Mouse (Mus musculus) forebrain, postnatal 0 days (tissue): Measurements from ENCODE around the gene Vps33b. TPM values are rescaled to one million over a fixed set of nuclear protein-coding genes. Genes with fewer than 3 reads are reported as not detected.

Experiments
- ATAC-seq: fragments of 200-750 bp; cut with Nextera tagmentation; 2 replicates; pipeline ENCODE4 v1.8.0; 2017; ENCODE audit warnings: mild to moderate bottlenecking, moderate library complexity
- DNase-seq: peaks from one replicate; pipeline ENCODE4 v3.0.0-alpha.2; 2015
- H3K27ac ChIP-seq: fragments of 300-500 bp; sonication (generic); 2 replicates; pipeline ENCODE4 v1.5.1; 2014; ENCODE audit warnings: low read depth, mild to moderate bottlenecking, antibody characterized with exemption, low read length, moderate library complexity, mixed read lengths
- H3K27me3 ChIP-seq: fragments of 300-500 bp; sonication (generic); 2 replicates; pipeline ENCODE4 v1.6.1; 2014; ENCODE audit warnings: mild to moderate bottlenecking, low read length, mixed read lengths; ENCODE audit not compliant: insufficient read depth
- H3K36me3 ChIP-seq: fragments of 300-500 bp; sonication (generic); 2 replicates; pipeline ENCODE4 v1.6.1; 2014; ENCODE audit warnings: mild to moderate bottlenecking, moderate library complexity; ENCODE audit not compliant: insufficient read depth
- H3K4me1 ChIP-seq: fragments of 300-500 bp; sonication (generic); 2 replicates; pipeline ENCODE4 v1.6.1; 2014; ENCODE audit warnings: antibody characterized with exemption; ENCODE audit not compliant: insufficient read depth
- H3K4me2 ChIP-seq: fragments of 300-500 bp; sonication (generic); 2 replicates; pipeline ENCODE4 v1.6.1; 2014; ENCODE audit warnings: low read depth, mild to moderate bottlenecking, moderate library complexity
- H3K4me3 ChIP-seq: fragments of 300-500 bp; sonication (generic); 2 replicates; pipeline ENCODE4 v1.5.1; 2014; ENCODE audit warnings: low read depth, low read length, mixed read lengths
- H3K9ac ChIP-seq: fragments of 300-500 bp; sonication (generic); 2 replicates; pipeline ENCODE4 v1.6.1; 2014; ENCODE audit warnings: mild to moderate bottlenecking
- H3K9me3 ChIP-seq: fragments of 300-500 bp; sonication (generic); 2 replicates; pipeline ENCODE4 v1.6.1; 2016; ENCODE audit warnings: low read length
- CTCF ChIP-seq: sonication (generic); IDR thresholded peaks from 2 replicates; pipeline ENCODE4 v1.5.1; 2016; ENCODE audit warnings: antibody characterized with exemption, control low read depth, low read depth
- WGBS: fragments of 180-500 bp; shearing (Covaris S2); extraction: QIAGEN DNeasy Blood & Tissue Kit; methylation state at CpG from one replicate; pipeline ENCODE4 v1.1.7; 2014; 5-methylcytosine and 5-hydroxymethylcytosine counted together
- polyA plus RNA-seq: library from polyadenylated mRNA; unstranded; fragments of >200 nt; fragmentation: Nextera tagmentation; extraction: Ambion mirVana; gene quantifications from 2 replicates; pipeline ENCODE4 v1.2.1, GENCODE M21; 2015
- total RNA-seq: library from RNA; depleted of rRNA; stranded (reverse); fragments of >200 nt; gene quantifications from 2 replicates; pipeline ENCODE4 v1.2.3, GENCODE M21; 2014

Vps33b gene
- total and polyA plus RNA-seq, 2 experiments from 2014 or later: 15.0 to 41.0 TPM

GRCm38 (mm10) chr7:80267764-80268163, 1.7 kb upstream of the Vps33b start:
- H3K4me3 ChIP-seq: no peak overlapping the region
- peaks cover 20% of the 10 kb centered on the region for H3K4me1 ChIP-seq
- DNase-seq (no peak), ATAC-seq (no peak)
- no peak for TF ChIP-seq CTCF
- H3K4me2 ChIP-seq: no peak overlapping the region
- H3K27ac ChIP-seq: no peak overlapping the region
- H3K9ac ChIP-seq: no peak overlapping the region
- H3K9me3 ChIP-seq: no peaks in the 10 kb centered on the region
- H3K36me3 ChIP-seq: peaks cover 33% of the 10 kb centered on the region
- WGBS: 81% methylated on average over 1 of the region's 1 CpGs
- no peaks in the 10 kb centered on the region for H3K27me3 ChIP-seq

- Histone ChIP-seq H3K9ac (peak overlapping the region; percentile 81), H3K27ac (peak overlapping the region; percentile 81), H3K4me2 (peak overlapping the region; percentile 90), H3K27me3 (no peaks in the 10 kb centered on the region), H3K36me3 (peaks cover 38% of the 10 kb centered on the region), H3K4me1 (peaks cover 20% of the 10 kb centered on the region), H3K9me3 (peaks cover 3% of the 10 kb centered on the region; the same call in 1 of the 2 replicates), H3K4me3 (peak overlapping the region; percentile 78)
- DNase-seq: no peak
- WGBS: 4% methylated on average over 23 of the region's 23 CpGs
- peak; percentile 59 for ATAC-seq
- TF ChIP-seq CTCF: no peak
Measured at GRCm38 (mm10) chr7:80269751-80270255, 354 bp downstream of the Vps33b start.

GRCm38 (mm10) chr7:80273456-80273855, 4.0 kb downstream of the Vps33b start:
- Histone ChIP-seq H3K9ac (no peak overlapping the region), H3K9me3 (peaks cover 6% of the 10 kb centered on the region; the same call in 1 of the 2 replicates), H3K4me3 (no peak overlapping the region), H3K27me3 (no peaks in the 10 kb centered on the region), H3K36me3 (peaks cover 50% of the 10 kb centered on the region), H3K27ac (no peak overlapping the region), H3K4me2 (no peak overlapping the region), H3K4me1 (peaks cover 20% of the 10 kb centered on the region)
- DNase-seq (no peak), ATAC-seq (no peak)
- WGBS: 98% methylated on average over 2 of the region's 2 CpGs
- TF ChIP-seq CTCF: no peak

GRCm38 (mm10) chr7:80276374-80276773, 6.9 kb downstream of the Vps33b start:
- no peak overlapping the region for H3K4me3 ChIP-seq
- no peak for TF ChIP-seq CTCF

GRCm38 (mm10) chr7:80280032-80280431, 10.6 kb downstream of the Vps33b start:
- H3K4me1 ChIP-seq: no peaks in the 10 kb centered on the region
- 77% methylated on average over 10 of the region's 10 CpGs for WGBS

More at GRCm38 (mm10) chr7:80276374-80276773, 6.9 kb downstream of the Vps33b start:
- no peak overlapping the region for H3K9ac ChIP-seq
- 0 out of 2 replicates have a peak, but pooled peaks cover 1% of the 10 kb centered on the region for H3K4me1 ChIP-seq
- DNase-seq (no peak), ATAC-seq (no peak)
- H3K4me2 ChIP-seq: no peak overlapping the region
- peaks cover 6% of the 10 kb centered on the region; the same call in 1 of the 2 replicates for H3K9me3 ChIP-seq
- peaks cover 70% of the 10 kb centered on the region for H3K36me3 ChIP-seq
- H3K27me3 ChIP-seq: no peaks in the 10 kb centered on the region
- no peak overlapping the region for H3K27ac ChIP-seq
- WGBS: 98% methylated on average over 4 of the region's 4 CpGs

GRCm38 (mm10) chr7:80280998-80281397, 11.5 kb downstream of the Vps33b start:
- H3K9me3 ChIP-seq: no peaks in the 10 kb centered on the region
- H3K4me2 ChIP-seq: no peak overlapping the region
- H3K9ac ChIP-seq: no peak overlapping the region
- DNase-seq (no peak), ATAC-seq (no peak)
- H3K36me3 ChIP-seq: peaks cover 83% of the 10 kb centered on the region
- no peak overlapping the region for H3K4me3 ChIP-seq
- H3K27ac ChIP-seq: no peak overlapping the region
- no peaks in the 10 kb centered on the region for H3K4me1 ChIP-seq
- H3K27me3 ChIP-seq: no peaks in the 10 kb centered on the region
- 89% methylated on average over 2 of the region's 2 CpGs for WGBS
- no peak for TF ChIP-seq CTCF

More at GRCm38 (mm10) chr7:80280032-80280431, 10.6 kb downstream of the Vps33b start:
- H3K4me3 ChIP-seq: no peak overlapping the region
- no peak overlapping the region for H3K9ac ChIP-seq
- ATAC-seq: no peak
- no peak for TF ChIP-seq CTCF
- no peak for DNase-seq
- H3K36me3 ChIP-seq: peaks cover 81% of the 10 kb centered on the region
- no peak overlapping the region for H3K4me2 ChIP-seq
- peaks cover under 1% of the 10 kb centered on the region; the same call in 1 of the 2 replicates for H3K9me3 ChIP-seq
- no peaks in the 10 kb centered on the region for H3K27me3 ChIP-seq
- H3K27ac ChIP-seq: no peak overlapping the region

- Histone ChIP-seq H3K27me3 (no peaks in the 10 kb centered on the region), H3K27ac (no peak overlapping the region), H3K9me3 (no peaks in the 10 kb centered on the region), H3K4me3 (no peak overlapping the region), H3K36me3 (peaks cover 82% of the 10 kb centered on the region), H3K4me2 (no peak overlapping the region), H3K9ac (no peak overlapping the region), H3K4me1 (no peaks in the 10 kb centered on the region)
- DNase-seq (no peak), ATAC-seq (no peak)
- WGBS: 75% methylated on average over 3 of the region's 3 CpGs
- no peak for TF ChIP-seq CTCF
Measured at GRCm38 (mm10) chr7:80281646-80282045, 12.2 kb downstream of the Vps33b start.
